Mouse (Mus musculus): ENCODE measurements around the gene Gm21778.
"Not testable (repeated sequence)": the region's sequence is repeated elsewhere in the genome, so short reads cannot be mapped to it uniquely, and the experiment has no call there.

DNA sequence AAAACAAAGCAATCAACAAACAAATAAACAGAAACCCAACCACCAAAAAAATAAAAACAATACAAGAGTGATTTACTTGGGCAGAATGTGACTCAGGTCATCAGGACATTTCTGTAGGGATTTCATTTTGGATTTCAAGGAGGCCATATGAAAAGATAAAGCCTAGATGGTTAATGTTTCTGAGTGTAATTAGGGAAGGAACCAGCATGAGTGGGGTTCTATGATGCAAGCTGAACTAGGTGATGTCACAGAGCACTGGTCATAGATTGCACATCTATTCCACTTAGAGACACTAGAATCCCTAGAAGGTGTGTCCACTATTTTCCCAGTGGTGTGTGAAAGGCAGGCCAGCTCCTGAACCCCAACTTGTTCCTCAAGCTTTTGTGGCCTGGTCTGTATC is at the start of gene Gm21778:
- not testable (repeated sequence) for TF ChIP-seq CTCF (IDR thresholded peaks at IDR 0.05); POLR2A (IDR thresholded peaks at IDR 0.05; ENCODE audit: insufficient read depth, low read depth, low read length)
